Mouse (Mus musculus): ENCODE results near the gene Zbtb40.

Zbtb40 gene

GRCm38 (mm10) chr4:137048550-137049032, at the start of gene Zbtb40:
Gene Zbtb40, minus strand, starts transcription at chr4:137048801.
- DNase-seq (ENCODE audit: low read depth in 2 of 2, low spot score in 2 of 2): peak; percentile 86 to 89

DNA sequence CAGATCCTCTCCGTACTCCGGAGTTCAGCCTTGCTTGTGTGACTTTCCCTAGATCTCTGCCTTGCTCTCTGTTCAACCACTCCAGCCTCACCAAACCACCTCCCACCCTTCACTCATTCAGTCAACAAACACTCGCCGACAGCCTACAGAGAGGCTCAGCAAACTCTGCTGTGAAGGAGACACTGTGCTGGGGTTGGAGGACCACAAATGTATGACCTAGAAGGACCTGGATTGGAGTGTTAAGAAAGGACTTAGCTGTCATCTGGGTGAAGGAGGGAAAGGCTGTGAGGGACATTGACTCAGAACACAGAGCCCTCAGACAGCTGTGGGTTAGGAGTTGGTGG, 49.4 kb upstream of the Zbtb40 start:
- no peak for DNase-seq (ENCODE audit: low read depth in 2 of 2, low spot score in 2 of 2)

DNA sequence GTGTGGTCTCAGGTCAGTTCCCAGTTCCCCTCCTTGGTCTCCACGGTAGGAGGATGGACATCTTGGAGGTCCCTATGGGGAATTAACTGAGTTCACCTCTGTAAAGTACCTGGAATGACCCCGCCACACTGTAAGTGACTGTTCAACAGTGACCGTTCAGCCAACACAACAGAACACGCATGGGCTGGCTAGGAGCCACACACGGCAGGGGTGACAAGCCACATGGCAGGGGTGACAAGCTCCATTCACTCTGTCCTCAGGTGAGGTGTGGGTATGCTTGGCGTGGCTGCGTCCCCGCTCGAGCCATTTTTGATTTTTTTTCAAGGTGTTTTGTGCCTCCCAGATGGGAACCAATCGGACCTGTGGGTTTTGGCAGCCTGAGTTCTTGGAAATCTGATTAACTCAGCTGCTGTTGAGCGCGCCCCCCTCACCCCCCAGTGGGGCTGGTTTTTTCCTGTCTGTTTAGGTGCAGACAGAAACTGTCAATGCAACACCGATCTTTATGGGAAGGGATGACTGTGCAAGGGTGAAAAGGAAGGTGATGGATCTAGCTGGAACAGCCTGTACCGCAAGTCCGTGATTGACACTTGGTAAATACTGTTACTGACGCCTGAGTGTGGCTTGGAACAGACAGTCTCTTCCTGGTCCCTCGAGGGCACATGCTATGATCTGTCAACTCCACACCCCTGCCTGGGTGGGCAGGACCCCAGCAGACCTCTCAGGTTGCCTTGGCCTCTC, 48.8 kb upstream of the Zbtb40 start:
- no peak for DNase-seq (ENCODE audit: low read depth in 2 of 2, low spot score in 2 of 2)

DNA sequence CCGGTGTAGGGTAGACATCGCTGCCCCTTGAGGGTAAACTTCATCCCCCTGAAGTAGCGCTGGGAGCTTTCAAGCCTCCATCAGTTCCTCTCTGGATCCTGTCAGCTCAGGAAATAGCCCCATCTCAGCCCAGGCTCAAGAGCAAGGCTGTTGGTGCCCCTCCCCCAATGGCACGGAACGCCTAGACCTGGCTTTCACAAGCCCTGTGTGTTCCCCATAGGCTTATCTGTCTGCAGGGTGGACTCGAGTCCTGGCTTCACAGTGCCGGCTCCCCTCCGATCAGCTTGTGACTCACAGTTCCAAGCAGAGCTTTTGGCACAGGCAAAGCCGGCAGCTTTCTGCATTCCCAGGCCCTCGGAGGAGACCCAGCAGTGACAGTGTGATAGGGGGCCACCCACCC, 47.8 kb upstream of the Zbtb40 start:
- DNase-seq (ENCODE audit: low read depth in 2 of 2, low spot score in 2 of 2): no peak

DNA sequence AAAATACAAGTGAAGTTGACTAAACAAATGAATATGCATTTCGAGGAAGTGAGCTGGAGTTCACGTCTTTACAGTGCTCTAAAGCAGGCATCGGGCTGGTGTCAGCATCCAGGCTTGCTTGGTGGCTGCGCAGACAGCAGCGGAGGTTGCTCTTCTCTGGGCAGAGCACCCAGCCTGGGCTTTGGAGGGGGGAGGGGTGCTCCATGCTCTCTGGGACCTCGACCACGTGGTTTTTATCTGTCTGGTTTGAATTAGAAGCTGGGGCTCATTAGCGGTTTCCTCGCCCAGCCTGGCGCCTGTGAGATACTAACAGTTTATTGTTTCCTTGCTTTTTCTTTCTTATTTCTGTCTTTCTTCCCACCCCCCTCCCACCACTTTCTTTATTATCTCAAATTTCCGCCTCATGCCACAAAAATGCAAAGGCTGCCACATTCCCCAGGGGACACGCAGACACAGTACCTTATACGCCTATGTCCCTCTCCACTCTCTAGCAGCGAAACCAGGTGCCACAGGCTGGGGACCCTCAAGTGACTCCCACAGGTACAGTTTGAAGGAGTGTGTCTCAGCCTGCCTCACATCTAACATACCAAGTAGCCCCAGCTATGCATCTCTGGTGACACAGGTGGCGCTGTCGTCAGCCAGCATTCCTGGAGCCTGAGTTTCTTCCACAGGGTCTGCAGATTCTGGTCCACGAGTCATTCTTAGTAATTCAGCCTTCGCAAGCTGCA, 36.6 kb upstream of the Zbtb40 start:
- DNase-seq (ENCODE audit: low read depth in 2 of 2, low spot score in 2 of 2): no peak

GRCm38 (mm10) chr4:137082866-137083265, 34.3 kb upstream of the Zbtb40 start:
- no peak for DNase-seq (ENCODE audit: low read depth in 2 of 2, low spot score in 2 of 2)

- no peak for DNase-seq (ENCODE audit: low read depth in 2 of 2, low spot score in 2 of 2)
These were observed 32.8 kb upstream of the Zbtb40 start for GRCm38 (mm10) chr4:137081401-137081800.

- DNase-seq (ENCODE audit: low read depth in 2 of 2, low spot score in 2 of 2): no peak
These were observed 28.6 kb upstream of the Zbtb40 start for GRCm38 (mm10) chr4:137077216-137077615.

DNA sequence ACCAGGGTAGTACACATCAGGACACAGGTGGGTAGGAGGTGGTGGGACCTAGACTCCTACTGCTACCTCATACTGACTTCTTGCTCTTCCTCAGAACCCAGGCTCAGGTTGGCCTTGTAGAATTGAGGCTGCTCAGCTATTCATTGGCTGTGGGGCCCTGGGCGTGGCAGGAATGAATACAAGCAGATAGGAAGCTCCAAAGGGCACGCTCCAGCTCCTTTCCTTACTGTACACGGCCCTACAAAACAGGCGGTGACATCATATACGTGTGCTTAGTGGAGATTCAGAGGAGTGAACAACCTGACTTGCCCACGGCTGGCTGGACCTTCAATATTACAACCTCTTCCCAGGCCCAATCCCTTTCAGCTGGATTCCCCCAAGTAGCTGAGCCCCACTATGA, 22.6 kb upstream of the Zbtb40 start:
- no peak for DNase-seq (ENCODE audit: low read depth in 2 of 2, low spot score in 2 of 2)

GRCm38 (mm10) chr4:137068491-137068890, 19.9 kb upstream of the Zbtb40 start:
- peak in 1 of 2 experiments; percentile 11 for DNase-seq (ENCODE audit: low read depth in 2 of 2, low spot score in 2 of 2)

DNA sequence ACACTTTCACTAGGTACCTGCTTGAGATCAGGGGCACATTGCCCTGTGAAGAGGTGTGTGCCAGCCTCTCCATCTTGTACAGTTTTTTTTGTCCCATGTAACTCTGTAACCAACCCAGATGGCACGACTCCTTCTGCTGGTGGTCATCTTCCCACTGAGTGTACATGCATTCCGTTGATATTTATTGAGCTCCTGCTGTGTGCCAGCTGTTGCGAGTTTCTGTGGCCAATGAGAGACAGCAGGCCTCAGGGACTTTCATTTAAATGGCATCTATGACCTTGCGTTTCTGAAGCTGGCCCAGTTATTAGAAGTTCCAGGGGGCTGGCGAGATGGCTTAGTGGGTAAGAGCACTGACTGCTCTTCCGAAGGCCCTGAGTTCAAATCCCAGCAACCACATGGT, 17.2 kb upstream of the Zbtb40 start:
- DNase-seq (ENCODE audit: low read depth in 2 of 2, low spot score in 2 of 2): no peak

DNA sequence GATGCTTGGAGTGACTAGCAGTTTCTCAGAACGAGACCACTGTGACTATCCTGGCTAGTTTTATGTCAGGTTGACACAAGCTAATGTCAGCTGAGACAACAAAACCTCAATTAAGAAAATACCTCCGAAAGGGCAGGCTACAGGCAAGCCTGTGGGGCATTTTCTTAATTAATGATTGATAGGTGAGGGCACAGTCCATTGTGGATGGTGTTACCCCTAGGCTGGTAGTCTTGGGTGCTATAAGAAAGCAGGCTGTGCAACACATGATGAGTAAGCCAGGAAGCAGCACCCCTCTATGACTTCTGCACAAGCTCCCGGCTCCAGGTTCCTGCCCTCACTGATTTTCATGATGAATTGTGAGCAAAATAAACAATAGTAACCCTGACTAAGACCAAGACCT, 6.3 kb upstream of the Zbtb40 start:
- DNase-seq (ENCODE audit: low read depth in 2 of 2, low spot score in 2 of 2): no peak

- no peak for DNase-seq (ENCODE audit: low read depth in 2 of 2, low spot score in 2 of 2)
These were observed 5.2 kb upstream of the Zbtb40 start for GRCm38 (mm10) chr4:137053810-137054209.

DNA sequence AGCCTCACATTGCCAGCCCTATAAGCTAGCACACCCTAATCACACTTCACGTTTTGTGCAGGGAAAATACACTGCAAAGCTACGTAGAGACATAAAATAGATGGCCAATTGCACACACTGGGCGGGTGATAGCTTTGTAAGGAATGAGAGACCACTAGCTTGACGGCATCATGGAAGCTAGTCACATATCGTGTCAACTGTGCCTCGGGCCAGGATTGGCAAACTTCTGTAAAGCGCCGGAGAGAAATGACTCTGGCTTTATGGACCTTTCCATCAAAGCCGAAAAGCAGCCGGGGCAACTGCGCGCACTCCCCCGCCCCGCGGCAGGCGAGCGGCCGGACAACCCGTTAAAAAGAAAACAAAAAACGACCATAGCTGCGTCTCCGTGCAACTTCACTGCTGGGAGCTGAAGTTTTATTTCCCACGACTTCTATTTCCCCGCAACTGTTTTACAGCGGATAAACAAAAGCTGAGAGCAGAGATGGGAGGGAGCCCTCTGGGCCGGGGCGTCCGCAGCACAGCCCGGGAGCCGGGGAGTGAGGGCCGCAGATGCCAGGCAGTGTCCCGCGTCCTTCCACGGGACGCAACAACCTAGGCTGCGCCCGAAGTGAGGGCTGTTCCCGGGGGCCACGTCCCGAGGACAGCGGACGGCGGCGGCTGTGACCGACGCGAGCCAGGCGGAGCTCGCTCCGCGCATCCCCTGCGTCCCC, 606 bp downstream of the Zbtb40 start:
- DNase-seq (ENCODE audit: low read depth in 2 of 2, low spot score in 2 of 2): no peak

DNA sequence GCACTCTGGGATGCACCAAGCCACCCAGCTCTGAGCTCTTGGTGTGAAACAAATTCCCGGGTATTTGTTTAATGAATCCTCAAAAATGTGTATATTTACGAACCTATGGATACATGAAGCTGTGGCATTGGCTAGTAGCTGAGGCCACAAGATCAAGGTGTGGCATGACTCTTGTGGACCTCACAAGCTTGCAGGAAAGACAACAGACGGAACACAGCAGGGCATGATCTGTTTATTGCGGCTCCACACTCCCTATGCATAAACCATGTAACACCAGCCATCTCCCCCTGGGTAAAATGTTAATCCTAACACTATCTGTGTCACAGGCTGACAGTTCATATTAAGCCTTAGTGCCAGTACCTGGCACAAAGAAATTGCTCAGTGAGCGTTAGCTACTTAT, 2.5 kb downstream of the Zbtb40 start:
- DNase-seq (ENCODE audit: low read depth in 2 of 2, low spot score in 2 of 2): no peak

- DNase-seq (ENCODE audit: low read depth in 2 of 2, low spot score in 2 of 2): no peak
These were observed 4.1 kb downstream of the Zbtb40 start for GRCm38 (mm10) chr4:137044516-137044915.

DNA sequence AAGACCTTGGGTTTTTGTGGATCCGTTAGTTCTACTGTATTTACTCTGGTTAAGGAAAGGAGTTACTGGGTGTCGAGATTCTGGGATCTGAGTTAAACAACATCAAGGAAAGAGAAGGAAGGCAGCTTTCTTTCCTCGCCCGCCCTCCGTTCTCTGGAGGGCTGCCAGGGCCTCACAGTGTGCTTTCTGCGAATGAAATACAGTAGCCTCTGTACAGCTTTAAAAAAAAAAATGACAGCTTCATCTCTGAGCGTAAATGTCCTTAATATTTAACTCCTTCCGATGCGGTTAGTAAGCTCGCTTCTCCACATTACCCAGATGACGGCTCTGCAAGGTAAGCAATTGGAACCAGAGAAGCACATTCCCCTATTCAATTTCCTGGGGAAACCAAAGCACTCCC, 4.8 kb downstream of the Zbtb40 start:
- DNase-seq (ENCODE audit: low read depth in 2 of 2, low spot score in 2 of 2): no peak

DNA sequence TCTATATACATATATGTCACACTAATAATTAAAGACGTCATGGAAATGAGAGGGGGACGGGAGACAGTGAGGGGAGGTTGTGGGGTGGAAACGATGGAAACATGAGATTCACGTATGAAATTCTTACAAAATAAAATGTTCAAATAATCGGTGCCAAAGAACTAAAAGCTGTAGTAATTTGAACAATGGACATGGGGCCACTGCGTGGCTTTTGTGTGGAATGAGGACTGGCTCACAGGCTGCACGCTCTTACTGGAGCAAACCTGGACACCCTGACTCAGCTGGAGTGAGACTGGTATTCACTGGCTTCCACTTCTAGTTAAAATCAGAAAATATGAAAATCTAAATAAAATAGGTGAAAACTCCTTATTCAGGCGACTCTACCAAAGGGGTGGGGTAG, 6.6 kb downstream of the Zbtb40 start:
- DNase-seq (ENCODE audit: low read depth in 2 of 2, low spot score in 2 of 2): no peak

DNA sequence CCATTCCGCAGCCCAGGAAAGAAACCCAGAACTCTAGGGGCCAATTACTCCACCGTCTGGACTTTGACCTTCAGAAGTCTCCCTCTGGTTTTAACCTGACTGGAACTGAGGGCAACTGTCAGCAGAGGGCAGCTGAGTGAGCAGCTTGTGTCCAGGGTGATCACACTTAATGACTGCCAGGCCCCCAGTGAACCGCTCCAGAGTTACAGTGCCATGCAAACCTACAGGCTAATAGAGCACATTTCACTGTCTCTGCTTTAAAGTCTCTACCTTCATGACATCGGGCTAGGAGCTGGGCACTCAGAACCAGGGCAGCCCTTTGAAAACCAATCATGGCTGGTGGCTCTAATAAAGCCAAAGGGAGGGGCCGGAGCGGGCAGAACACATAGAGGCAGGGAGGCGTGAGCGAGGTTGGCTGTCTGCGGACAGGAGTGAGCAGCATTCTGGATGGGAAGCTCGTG, 7.4 kb downstream of the Zbtb40 start:
- DNase-seq (ENCODE audit: low read depth in 2 of 2, low spot score in 2 of 2): no peak

GRCm38 (mm10) chr4:137039441-137039840, 9.2 kb downstream of the Zbtb40 start:
- DNase-seq (ENCODE audit: low read depth in 2 of 2, low spot score in 2 of 2): no peak

DNA sequence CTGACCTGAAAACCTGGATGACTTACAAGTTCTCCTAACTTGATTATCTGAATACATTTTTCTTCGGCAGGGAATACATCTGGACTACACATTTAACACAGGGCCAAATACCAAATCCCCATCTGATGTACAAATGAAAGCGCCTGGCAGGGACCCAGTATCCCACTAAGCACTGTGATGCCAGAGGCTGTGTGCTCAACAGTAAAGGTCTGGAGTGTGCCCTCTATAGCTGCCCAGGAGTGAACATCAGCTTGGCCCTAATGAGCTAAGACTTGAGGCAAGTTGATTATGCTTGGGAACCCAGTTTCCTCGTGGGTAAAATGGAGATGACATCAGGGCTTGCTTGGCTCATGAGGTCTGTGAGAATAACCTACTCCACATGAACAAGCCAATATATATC, 10.1 kb downstream of the Zbtb40 start:
- DNase-seq (ENCODE audit: low read depth in 2 of 2, low spot score in 2 of 2): no peak

DNA sequence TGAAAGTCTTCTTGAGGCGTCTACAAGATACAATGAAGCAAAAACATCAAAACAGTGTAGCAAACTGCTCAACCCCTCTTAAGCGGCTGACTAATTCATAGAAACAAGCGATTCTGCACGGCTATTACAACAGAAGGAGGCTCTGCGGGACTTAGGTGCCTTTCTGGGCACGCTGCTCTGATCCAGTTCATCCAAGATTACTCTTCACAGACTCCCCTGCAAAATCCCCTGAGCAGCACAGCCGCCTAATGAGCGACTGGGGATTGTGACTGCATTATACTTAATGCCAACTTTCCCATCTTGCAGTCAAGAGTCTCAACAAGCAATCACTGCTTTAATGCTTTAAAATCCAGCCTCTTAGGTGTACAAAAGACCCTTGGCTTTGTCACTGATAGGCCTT, 10.5 kb downstream of the Zbtb40 start:
- no peak for DNase-seq (ENCODE audit: low read depth in 2 of 2, low spot score in 2 of 2)

All from CD8-positive naive resting alpha-beta T cell, adult 2 months (primary cell).